Mouse (Mus musculus) lung, postnatal 14 days (tissue): Measurements from ENCODE around the gene Krt86.
A peak's percentile ranks its signal among the peaks of the same experiment; 100 is the strongest.

Experiments used
- DNase-seq: peaks from one replicate; pipeline ENCODE4 v3.0.0; 2021

Krt86 gene

DNA sequence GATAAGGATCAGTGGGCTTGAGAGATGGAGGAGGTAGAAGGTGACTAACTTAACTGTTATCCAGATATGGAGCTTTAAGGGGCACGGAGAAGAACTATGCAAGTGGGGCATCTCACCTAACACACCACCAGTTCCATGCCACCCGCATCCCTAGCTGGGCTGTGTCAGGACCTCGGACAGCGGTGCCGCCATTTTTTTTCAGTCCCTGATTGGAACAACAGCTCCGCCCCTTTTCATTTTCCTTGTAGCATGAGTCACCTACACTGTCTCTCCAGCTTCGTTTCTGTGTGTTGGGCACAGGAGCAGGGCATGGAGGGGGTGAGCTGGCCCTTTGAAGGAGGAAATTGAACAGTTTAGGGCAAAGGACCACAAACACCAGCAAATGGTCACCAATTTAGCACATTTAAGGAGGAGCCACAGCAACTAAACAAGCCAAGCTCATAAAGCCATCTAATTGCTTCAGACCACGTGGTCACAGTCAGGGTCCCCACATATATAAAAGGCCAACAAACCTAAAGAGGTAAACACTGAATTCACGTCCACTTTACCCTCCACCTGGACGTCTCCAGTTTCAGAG is at the start of gene Krt86:
TSS of gene Krt86 (plus strand) at position 527 of the 577 bp plus-strand sequence.
- DNase-seq = peak; percentile 22

DNA sequence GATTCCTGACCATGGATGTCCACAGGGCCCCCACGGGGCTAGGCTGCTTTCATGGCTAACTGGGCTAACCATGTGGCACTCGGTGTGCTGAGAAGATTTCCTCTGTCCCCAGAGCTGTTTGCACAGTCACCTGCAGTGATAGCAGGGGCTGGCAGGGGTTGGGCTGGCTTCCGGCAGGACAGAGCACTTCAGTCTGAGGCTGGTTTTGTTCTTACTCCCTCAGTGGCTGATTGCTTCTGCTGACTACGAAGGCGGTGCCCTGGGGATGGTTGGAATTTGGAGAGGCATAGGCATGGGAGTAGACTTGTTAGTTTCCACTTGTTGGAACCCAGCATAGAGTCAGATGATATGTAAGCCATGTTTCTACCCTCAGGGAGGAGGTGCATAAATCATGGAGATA is 48.4 kb upstream of the Krt86 start:
- DNase-seq = peak; percentile 36

DNA sequence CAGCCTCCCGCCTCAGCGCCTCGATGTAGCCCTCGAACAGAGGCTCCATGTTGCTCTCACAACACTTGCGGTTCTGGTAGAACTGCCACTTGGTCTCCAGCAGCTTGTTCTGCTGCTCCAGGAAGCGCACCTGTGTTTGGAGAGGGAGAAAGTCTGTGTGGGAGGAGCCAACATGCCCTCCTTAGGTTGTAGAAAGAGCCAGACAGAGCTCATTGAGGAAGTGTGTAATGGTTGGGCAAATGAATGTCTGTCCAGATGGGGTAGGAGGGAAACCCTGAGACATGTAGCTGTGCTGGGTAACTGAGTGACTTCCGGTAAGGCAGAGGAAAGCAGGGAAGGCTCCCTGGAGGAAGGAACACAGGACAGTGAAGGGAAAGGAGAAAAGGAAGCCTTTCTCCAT is 36.7 kb upstream of the Krt86 start:
- DNase-seq = no peak

DNA sequence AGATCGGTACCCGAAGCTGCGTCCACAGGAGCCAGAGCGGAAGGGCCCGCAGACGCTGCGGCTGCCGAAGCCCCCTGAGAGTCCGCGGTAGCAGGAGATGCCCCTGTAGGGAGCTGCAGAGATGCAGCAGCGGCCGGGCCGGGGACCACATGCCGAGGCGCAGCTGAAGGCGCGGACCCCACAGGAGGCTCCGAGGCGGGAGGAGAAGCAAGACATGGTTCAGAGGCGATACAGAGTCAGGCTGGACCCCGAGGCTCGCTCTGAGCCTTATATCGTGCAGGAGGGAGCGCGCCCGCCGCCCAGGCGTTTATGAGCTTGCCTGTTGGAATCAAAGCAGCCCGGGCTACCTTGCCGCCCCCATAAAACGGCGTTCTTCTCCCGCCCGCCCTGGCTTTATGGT is 34.7 kb upstream of the Krt86 start, which contains the start of gene Krt87:
TSS of gene Krt87 (minus strand) at position 250 of the 400 bp plus-strand sequence.
- DNase-seq = no peak

DNA sequence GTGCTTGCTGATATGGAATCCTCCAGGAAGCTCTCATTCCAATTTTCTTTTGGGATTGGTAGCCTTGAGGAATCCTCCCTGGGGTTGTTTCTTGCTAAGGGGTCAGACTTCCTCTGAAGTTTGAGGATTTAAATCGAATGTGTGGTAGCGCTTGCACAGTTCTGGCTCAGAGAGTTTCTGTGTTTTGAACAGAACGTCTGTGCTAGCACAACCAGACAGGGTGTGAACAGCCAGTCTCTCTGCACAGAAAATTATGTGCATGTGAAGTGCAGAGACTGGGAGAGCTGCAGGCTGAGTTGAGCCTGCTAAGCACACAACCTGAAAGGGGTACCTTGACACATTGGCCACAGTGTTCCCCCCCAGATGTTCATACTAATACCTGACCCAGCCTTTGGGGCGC is 32.4 kb upstream of the Krt86 start:
- DNase-seq = no peak

DNA sequence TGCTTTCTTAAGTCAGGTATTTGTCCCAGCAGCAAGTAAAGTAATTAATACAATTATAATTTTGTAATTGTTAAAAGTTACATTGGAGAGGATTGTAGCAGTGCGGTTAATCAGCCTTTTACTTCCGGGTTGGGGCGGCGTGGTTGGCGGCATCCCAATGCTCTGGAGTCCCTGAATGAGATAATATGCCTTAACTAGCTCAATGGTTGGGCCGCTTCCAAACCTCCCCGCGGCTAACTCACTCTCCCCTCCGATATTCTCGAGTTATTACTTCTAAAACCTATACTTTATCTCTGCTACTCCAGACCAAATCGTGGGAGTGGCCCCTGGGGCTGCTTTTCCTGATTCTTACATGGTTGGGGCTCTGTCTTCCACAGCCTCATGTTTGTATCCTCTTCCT is 26.7 kb upstream of the Krt86 start:
- no peak for DNase-seq

DNA sequence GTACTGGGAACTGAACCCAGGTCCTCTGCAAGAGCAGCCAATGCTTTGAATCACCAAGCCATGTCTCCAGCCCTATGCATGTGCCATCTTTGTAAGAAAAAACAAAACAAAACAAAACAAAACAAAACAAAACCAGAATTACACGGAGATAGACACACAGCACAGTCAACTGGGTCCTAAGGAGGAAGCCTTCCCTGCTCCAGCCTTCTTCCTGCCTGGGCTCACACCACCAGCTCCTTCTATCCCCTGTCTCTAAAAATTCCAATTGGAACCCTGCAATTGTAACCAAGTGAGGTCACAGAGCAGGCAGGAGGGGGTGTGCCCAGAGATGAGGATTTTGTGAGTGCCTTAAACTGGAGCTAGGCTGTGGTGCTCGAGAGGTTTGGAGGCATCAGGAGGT is 25.8 kb upstream of the Krt86 start, which contains the start of gene Krt88:
TSS of gene Krt88 (plus strand) at position 301 of the 400 bp plus-strand sequence.
- DNase-seq = no peak

DNA sequence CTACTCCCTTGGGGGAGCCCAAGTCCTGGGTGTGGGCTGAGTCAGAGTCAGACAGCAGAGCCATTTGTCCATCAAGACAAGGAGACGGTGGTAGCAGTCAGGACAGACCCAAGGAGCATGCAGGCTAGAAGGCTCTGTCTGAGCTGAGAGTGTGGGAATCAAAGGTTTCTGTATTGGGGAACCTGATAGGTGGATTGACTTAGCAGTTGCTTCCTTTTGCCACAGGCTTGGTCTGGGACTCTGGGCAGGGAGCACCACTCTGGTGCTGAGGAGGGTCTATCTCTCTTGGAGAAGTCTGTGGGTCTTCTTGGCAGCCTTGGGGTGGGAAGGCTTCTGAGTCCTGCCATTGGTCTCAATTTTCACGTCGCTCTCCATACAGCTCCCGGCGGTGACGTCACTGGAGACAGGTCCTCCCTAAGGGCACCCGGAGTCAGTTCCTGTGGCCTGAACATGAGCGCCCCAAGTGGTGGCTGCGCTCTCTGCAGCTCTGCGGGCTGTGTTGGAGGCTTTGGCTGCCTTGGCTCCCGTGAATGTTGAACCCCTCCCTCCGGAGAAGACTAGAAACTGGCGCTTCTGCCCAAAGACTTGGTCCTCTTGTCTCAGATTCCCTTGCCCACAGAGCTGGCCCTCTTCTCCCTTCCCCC is 20.1 kb upstream of the Krt86 start:
- DNase-seq = peak; percentile 85

DNA sequence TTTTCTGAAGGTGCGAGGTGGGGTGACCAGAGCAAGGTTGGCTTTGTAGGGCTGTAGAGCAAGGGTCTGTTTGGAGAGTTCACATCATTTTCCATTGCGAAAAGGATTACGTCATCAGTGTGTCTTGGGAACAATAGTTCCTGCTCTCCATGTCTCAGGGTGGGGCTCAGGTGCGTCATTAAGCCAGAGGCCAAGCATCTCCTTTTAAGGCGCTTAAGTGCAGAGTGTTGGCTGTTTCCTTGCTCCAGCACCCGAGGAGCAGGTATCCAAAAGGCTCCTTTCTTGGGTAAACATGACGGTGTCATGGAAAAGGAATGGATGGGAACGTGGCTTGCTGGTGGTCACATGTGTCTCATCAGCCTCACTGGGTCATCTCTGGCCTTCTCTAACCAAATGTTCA is 18.5 kb upstream of the Krt86 start:
- no peak for DNase-seq

DNA sequence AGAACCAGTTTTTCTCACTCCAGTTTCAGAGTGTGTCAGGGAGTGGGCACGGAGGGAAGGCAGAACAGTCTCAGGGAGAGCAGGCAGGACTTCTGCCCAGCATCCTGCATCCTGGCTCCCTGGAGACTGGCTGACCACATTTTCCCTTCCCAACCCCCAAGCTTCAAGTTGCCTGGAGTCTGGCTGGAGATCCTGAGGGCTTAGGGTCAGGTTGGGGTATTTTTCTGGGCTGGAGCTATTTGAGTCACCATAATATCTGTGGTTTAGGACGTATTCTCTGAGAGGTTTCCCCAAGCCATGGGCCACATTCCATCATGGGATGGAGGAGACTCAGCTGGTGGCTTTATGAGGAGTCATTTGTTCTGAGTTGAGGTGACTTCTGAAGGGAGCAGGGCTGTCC is 18.0 kb upstream of the Krt86 start:
- DNase-seq = no peak

DNA sequence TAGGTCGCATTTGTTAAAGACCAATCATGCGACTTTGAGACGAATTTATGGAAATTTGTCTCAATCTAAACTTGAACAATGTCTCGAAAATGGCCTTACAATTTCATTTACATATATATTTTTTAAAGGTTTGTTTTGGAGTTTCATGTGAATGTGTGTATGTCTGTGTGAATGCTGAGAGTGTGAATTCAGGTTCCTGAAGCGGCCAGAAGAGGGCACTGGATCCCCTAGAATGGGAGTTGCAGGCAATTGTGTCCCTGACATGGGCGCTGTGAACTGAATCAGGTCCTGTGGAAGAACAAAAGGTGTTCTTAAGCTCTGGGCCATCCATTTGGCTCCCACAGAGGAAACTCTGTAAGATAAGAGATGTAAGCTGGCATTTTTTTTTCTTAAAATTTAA is 17.4 kb upstream of the Krt86 start:
- no peak for DNase-seq

DNA sequence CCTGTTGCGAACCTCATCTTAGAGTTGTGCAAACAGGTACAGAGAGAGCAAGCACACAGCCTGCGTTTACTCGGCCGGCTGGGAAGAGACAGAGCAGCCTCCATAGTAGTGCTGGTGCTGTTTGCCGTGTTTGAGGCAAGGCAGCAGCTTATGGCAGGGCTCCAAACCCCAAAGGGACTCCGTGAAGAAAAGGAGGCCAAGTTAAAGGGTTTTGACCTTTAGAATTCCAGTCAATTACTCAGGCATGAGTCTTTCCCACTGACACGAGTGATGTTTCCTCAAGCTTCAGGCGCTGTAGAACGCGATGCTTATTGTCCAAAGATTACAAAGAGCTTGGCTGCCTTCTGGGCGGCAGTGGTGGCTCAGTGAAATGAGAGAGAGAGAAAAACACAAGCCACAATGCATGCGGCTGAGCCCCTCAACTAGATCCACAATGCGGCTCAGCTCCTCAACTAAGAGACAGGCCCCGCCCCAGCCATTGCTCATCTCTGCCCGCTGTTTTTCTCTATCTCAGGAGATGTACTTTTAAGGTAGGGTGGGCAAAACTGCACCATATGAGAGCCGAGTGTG is 14.8 kb upstream of the Krt86 start:
- DNase-seq = no peak

DNA sequence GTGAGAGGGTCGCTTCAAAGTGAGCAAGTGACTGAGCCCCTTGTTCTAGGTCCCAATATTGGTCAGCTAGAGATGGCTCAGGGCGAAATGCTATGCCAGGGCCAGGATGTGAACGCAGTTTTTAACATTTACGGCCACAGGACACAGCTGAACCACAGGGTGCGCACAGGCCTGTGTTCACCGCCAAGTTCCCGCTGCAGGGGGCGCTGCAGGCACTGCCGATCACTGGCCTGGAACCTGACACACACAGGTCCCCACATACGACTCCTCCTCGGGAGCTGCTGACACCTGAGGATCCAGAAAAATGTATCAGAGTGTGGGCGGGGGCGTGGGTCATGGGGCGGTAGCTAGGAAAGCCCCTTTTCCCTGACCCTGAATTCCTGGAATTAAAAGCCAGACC is 14.0 kb upstream of the Krt86 start:
- DNase-seq = no peak

DNA sequence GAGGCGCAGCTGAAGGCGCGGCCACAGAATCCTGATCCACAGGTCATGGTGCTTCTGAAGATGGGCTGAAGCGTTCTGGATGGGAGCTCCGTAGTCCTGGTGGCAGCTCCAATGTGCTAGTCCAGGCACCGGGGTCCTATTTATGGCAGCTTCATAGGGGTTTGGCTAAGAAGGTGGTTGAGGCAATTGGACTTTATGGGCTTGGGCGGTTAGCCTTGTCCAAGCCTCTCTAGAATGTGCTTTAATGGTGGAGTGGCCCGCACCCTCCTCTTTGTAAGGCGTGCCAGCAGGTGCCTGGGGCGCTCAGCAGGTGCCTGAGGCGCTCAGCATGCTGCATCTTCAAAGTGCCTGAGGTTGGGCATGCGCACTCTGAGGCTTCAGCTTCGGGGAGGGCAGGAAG is 9.6 kb upstream of the Krt86 start, which contains the start of gene Krt81:
TSS of gene Krt81 (minus strand) at position 101 of the 400 bp plus-strand sequence.
- no peak for DNase-seq

DNA sequence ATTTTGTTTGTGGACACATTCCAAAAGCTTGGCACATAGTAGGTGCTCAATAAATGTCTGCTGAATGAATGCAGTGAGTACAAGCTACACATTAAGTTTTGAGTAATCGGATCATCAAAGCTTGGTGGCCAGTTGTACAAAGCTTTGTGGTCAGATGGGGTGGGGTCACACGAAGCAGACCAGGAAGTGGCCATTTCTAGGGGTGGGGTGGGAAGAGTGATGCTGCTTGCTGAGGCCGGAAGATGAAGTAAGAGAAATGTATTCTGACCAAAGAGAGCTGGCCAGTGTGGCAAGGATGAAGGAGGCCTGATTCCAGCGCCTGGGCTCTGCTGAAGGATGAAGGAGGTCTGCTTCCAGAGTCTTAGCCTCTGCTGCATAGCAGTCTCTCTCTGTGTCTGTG is 4.2 kb upstream of the Krt86 start:
- no peak for DNase-seq

DNA sequence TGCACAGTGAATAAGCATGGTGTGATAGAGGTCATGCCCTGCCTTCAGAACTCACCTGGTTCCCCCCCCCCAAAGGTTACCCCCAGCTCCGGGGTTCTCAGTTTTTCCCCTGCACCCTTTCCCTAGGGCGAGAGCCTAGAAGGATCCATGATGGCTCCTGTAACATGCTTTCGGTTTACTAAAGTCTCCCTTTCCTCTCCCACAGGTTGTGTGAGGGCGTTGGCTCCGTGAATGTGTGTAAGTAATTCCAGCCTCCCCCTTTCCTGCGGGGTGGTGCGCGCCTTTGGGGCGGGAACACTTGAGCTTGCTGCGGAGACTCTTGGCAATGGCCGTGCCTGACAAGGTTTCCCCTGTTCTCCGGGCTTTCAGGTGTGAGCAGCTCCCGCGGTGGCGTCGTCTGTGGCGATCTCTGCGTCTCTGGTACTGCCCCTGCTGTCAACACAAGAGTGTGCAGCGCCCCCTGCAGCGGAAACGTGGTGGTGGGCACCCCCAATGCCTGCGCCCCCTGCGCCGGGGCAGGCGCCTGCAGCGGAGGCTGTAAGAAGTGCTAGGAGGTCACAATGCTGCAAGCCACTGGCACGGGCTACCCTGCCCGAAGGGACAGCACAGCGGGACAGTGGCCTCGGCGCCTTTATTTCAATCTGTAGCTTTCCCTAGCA is 5.9 kb downstream of the Krt86 start:
- DNase-seq = peak; percentile 55

DNA sequence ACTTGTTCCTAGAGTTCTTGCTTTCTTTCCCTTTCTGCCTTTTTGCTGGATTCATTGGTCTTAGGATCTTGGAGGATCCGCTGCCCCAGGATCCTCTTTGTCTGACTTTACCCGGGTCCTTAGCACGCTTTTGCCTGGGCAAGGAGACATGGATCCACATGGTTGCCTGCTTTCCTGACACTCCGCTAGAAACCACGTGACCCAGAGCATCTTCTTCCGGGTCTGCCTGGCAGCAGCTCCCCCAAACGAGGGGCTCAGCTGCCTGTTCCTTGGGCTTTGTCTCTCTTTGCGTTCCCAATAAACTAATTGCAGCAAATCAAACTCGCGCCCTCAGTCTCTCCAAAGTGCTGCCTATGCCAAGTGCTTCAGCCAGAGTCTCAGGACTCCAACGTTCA is 6.4 kb downstream of the Krt86 start:
- no peak for DNase-seq

DNA sequence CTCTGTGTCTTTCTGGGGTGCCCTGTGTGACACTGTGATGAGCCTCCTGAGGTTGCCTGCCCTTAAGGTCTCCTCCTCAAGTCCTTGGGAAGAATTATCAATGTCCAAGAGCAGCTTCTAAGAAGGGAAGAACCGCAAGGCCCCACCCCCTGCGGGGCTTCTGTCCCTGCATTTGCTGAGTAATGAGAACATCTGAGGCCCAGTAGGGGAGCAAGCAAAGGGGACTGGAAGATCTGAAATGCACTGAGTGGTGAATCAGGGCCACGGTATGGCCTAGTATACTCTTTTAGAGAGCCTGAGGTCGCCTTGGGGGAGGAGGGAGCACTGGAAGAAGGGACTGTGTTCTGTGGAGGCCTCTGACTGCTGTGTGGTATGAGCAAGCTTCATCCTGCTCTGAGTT is 8.8 kb downstream of the Krt86 start:
- no peak for DNase-seq

DNA sequence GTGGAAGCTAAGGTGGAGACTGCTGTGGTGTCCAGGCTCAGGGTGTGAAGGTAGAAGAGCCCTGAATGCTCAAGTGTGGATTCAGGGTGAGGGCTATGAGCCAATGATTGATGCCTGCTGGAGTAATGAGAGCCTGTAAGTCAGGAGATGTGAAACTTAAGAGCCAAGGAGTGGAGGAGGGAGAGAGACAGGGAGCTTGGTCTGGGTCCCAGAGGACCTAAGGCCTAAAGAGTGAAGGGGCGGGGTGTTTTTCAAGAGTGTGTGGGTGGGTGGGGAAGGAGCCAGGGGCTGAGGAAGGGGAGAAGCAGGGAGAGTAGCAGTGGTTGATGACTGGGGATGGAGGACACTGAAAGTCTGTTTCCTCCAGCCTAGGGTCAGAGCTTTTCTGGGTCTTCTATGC is 10.4 kb downstream of the Krt86 start:
- DNase-seq = no peak

DNA sequence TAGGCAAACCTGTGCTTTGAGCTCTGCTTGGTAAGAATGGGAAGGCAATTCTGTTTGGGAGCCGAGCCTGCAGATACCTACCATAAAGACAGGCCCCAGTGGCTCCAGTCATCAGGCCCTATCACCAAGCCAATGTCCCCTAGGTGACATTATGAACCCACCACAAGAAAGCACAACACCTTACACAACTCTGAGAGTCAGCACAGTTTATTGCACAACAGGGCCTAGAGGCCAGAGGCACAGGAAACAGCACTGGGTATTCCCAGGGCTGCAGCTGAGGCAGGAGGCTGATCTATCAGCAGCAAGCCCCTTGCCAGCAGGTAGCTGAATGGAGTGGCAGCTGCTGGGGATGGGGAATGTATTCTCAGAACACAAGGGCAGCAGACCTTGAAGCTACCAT is 11.7 kb downstream of the Krt86 start:
- DNase-seq = no peak

DNA sequence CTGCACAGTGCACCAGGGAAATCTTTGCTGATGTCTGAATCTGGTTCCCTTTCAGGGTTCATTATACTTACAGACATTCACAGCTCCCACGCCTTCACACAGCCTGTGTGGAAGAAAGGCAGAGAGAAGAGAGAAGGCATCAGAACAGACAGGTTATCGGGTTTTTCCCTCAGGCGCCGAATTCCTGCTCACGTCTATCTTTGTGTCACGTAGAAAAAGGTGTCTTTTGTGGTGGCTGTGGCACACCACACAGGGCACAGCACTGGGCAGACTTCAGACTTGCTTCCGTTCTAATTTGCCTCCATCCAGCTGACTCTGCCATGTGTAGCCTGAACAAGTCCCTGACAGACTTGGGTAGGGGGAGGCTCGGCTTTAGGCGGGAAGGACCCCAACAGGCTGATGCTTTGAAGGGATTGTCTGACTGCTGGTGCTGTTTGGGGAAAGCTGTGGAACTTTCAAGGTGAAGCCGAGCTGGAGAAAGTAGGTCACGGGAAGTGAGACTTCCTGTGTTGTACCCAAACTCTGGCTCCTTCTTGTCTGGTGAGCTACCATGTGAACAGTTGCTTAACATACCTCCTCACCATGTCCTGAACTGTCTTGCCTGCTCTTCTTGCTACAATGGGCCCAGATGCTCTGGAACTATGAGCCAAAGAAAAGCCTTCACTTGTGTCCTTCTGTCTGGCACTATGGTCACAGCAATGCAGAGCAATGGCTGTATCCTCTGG is 12.8 kb downstream of the Krt86 start:
- no peak for DNase-seq

DNA sequence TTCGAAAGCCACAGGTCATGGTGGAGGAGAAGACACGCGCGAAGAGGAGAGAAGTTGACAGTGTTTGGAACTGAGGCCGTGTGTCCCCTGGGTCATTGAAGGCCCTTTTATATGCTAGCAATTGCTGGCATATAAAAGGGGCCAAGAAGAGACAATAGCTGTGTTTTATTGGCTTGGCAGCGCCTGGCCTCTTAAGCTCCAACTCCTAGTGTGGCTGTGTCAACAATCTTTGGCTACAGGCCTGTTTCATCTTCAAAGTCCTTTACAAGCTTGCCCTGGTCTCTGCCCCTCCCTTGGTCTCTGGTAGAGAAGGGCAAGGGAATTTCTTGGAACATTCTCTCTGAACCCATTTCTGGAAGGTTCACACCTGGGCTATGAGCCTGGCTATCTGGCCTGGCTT is 18.2 kb downstream of the Krt86 start, which contains the start of gene Krt83:
TSS of gene Krt83 (minus strand) at position 82 of the 400 bp plus-strand sequence.
- no peak for DNase-seq

DNA sequence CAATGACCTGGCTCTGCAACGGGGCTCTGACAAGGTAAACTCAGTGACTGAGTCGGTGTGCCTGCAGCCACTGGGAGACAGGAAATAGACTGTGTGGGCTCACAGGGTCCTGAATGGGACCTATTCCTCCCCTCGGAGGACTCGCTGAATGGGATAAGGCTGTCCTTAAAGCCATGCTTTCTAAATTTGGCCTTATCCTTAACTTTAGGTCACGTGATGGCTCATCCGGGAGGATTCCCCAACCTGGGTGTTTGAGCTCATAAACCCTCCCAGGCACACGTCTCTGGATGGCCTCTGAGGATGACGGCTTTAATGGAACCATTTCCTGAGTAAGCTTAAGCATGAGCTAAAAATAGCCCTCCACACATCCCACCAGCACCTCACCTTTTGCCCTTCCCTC is 19.4 kb downstream of the Krt86 start:
- no peak for DNase-seq
